Mouse (Mus musculus) small intestine, adult 2 months (tissue): ENCODE results near the gene Thsd7a.

ENCODE experiments used
- CTCF ChIP-seq: fragments of 200-500 bp; IDR thresholded peaks from 2 replicates; pipeline ENCODE4 v1.5.1; 2012; ENCODE audit warnings: low read depth, mild to moderate bottlenecking, control low read depth, inconsistent platforms, low read length, moderate library complexity, mixed read lengths; ENCODE audit not compliant: insufficient replicate concordance, insufficient read length; ENCODE audit errors: extremely low read depth
- POLR2A ChIP-seq: fragments of 200-500 bp; IDR thresholded peaks from 2 replicates; pipeline ENCODE4 v1.6.1; 2012; ENCODE audit warnings: low read depth, mild to moderate bottlenecking, control low read depth, inconsistent platforms, low read length, moderate library complexity

- TF ChIP-seq CTCF, result no peak
- no peak for TF ChIP-seq POLR2A
Observed at GRCm38 (mm10) chr6:12765191-12765590, 16.0 kb upstream of the Thsd7a start.
